Mouse (Mus musculus): Measurements from ENCODE around the gene Dlgap5.

GRCm38 (mm10) chr14:47354111-47354577 lies 64.1 kb downstream of the Dlgap5 start:
- no peak for TF ChIP-seq POLR2A (IDR thresholded peaks at IDR 0.05; ENCODE audit: extremely low read depth, insufficient read depth, low read length)
- no peak for TF ChIP-seq CTCF (IDR thresholded peaks at IDR 0.05; ENCODE audit: extremely low read depth, insufficient read depth, low read length)

All from cortical plate, adult 2 months (tissue).